Mouse (Mus musculus): Measurements from ENCODE around the gene Olfr1023.

Olfr1023 gene

DNA sequence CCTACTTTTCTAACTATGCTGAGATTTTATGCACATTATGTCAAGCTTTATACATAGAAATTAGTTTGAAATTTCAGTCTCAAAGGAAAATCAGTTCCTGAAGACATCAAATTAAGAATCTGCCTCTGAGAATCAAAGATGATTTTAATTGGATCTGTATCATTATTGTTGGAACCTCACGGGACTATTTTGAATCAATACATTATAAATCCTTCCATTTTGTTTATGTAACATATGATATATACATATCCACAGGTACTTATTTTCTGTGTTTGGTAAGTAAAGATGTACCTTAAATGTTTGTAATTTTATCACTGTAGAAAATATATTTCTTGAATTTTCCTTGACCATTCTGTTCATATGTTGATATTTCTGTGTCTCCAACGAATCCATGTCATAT lies at the start of gene Olfr1023:
Gene Olfr1023, plus strand, starts transcription at position 301 of the 400 bp plus-strand sequence.
- DNase-seq = no peak

DNA sequence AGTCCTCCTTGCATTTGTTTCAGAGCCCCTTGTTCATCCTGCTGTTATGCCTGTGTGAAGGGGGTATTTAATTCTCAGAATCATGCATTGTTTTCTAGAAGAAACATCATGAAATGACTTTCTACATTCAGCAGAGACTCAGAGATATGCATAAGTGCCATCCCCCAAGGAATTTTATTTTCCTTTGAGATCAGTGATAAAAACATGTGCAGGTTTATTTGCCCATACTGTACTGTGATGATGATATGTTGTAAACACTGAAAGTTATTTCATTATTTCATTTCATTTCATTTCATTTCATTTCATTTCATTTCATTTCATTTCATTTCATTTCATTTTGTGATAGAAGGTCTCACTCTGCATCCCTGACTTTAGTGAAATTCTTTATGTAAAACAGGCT lies 40.1 kb upstream of the Olfr1023 start, which contains the start of gene Olfr1019:
Gene Olfr1019, minus strand, starts transcription at position 101 of the 400 bp plus-strand sequence.
- no peak for DNase-seq

DNA sequence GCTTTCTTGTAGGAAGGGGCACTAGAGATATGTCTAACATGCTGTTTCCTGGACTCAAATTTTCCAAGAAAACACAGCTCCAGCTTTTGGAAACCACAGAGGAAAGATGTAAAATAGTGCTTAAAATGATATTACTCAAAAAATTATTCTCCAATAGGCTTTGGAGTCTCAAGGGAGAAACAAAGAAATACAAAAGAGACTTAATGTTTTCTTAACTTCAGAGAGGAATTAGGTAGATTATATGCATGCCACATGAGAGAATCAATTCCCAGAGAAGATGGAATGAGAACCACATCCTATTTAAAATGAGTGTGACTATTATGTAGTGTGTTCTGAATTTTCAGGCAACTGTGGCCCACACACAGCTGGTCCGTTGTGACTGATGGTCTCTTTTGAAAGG lies 38.7 kb upstream of the Olfr1023 start, which contains the start of gene Olfr1020:
Gene Olfr1020, plus strand, starts transcription at position 301 of the 400 bp plus-strand sequence.
- no peak for DNase-seq

DNA sequence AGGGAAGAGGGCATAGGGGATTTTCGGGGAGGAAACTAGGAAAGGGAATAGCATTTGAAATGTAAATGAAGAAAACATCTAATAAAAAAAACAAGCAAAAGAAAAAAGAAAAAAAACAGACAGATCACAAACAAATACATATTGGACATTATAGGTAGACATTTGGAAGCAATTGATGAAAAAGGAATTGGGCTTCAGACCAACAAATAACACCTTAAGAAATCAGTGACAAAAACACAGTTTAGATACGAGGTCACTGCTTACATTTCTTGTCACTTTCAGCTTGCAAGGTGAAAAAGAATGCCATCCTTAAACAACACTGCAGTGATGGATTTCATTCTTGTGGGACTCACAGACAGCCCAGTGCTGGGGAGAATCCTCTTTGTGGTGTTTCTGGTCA lies 17.1 kb upstream of the Olfr1023 start, which contains the start of gene Olfr1022:
Gene Olfr1022, plus strand, starts transcription at position 301 of the 400 bp plus-strand sequence.
- no peak for DNase-seq

DNA sequence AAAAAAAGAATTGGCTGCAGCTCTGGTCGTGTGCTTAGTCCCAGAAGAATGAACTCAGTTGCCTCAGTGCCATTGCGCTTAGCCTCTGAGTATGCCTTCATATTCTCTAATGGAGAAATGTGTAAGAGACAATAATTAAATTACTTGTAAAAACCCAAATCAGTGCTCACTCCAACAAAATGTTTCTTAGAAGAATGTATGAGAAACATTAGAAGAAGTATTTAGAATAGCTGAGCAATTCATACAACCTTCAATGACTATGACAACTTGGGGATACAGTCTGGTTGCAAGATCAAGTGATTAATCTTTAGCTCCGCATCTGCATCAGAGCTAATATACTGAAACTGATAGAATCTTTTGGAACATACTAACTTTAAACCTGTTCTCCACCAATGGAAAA lies 19.5 kb downstream of the Olfr1023 start, which contains the start of gene Olfr1024:
Gene Olfr1024, minus strand, starts transcription at position 101 of the 400 bp plus-strand sequence.
- no peak for DNase-seq

DNA sequence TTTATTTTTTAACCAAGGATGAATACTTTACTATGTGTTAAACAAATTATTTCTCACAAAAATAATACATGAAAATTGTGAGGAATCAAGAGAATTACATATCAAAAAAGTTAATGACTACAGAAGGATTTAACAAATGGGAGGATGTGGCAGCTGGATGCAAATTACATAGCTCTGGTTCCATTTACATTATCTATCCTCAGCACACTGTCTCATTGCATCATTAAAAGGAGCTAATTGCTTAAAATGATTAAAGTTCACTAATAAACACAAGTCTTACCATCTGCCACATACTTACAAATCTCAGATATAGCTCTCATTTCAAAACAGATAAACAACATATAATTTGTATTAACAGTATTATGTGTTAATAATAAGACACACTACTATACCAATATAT lies 27.8 kb downstream of the Olfr1023 start:
- DNase-seq = no peak

DNA sequence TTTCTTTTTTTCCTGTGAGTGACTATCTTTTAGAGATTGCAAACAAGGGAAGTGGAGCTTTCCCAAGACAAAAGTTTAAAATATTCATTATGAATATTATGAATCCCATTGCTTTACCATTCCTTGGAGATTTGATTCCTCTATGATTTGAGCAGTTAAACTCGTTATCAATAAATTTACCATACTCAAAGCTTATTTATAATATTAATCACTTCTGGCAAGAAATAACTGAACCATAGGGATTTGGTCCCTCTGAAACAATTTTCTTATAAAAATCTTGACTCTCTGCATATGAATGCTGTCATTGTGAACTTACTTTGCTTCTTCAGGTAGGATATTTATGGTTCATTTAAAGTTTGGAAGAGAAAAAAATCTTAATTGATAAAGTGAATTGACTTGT lies 29.5 kb downstream of the Olfr1023 start, which contains the start of gene Olfr1025-ps1:
Gene Olfr1025-ps1, plus strand, starts transcription at position 301 of the 400 bp plus-strand sequence.
- DNase-seq = no peak

DNA sequence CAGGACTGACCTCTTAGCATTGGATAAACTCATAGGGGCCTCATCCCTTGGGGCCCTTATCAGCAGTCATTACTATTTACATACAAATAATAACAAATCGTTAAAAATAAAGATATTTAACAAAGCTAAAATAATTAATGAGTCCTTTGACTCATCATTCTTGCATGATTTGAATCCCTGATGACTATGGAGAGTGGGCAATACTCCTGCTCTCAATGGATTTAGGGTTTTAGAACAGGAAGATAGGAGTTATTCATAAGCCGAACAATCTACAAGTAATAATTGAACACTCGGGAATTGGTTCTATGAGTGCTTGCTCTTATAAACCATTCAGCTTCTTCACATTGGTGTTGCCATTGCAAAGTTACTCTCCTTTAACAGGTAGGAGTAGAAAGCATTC lies 35.8 kb downstream of the Olfr1023 start, which contains the start of gene Olfr1026:
Gene Olfr1026, plus strand, starts transcription at position 301 of the 400 bp plus-strand sequence.
- DNase-seq = no peak
